Mouse (Mus musculus) forebrain, embryonic 11.5 days (tissue): ENCODE results near the gene Gm1330. TPM values are rescaled to one million over a fixed set of nuclear protein-coding genes. Genes with fewer than 3 reads are reported as not detected.
"Not testable (repeated sequence)": the region's sequence is repeated elsewhere in the genome, so short reads cannot be mapped to it uniquely, and the experiment has no call there.

Source experiments
- ATAC-seq: fragments of 200-750 bp; cut with Nextera tagmentation; replicated peaks from 2 replicates; pipeline ENCODE4 v1.8.0; 2017; ENCODE audit warnings: moderate TSS enrichment; ENCODE audit not compliant: low FRiP score
- DNase-seq: peaks from one replicate; pipeline ENCODE4 v3.0.0-alpha.2; 2017; ENCODE audit warnings: low spot score
- H3K27ac ChIP-seq: fragments of 300-500 bp; sonication (generic); 2 replicates; pipeline ENCODE4 v1.5.1; 2014; ENCODE audit warnings: low read depth, low read length
- H3K27me3 ChIP-seq: fragments of 300-500 bp; sonication (generic); 2 replicates; pipeline ENCODE4 v1.6.1; 2014; ENCODE audit warnings: mild to moderate bottlenecking, low read length, mixed read lengths; ENCODE audit not compliant: control insufficient read depth, insufficient read depth
- H3K36me3 ChIP-seq: fragments of 300-500 bp; sonication (generic); 2 replicates; pipeline ENCODE4 v1.6.1; 2014; ENCODE audit warnings: mild to moderate bottlenecking, low read length, moderate library complexity, mixed read lengths; ENCODE audit not compliant: control insufficient read depth, insufficient read depth
- H3K4me1 ChIP-seq: fragments of 300-500 bp; sonication (generic); replicated peaks from 2 replicates; pipeline ENCODE4 v1.6.1; 2014; ENCODE audit warnings: low read length, mixed read lengths; ENCODE audit not compliant: control insufficient read depth, insufficient read depth
- H3K4me2 ChIP-seq: fragments of 300-500 bp; sonication (generic); 2 replicates; pipeline ENCODE4 v1.6.1; 2014; ENCODE audit warnings: low read depth, mild to moderate bottlenecking, low read length, moderate library complexity, mixed read lengths; ENCODE audit not compliant: severe bottlenecking
- H3K4me3 ChIP-seq: fragments of 300-500 bp; sonication (generic); 2 replicates; pipeline ENCODE4 v1.5.1; 2014; ENCODE audit warnings: low read depth, low read length
- H3K9ac ChIP-seq: fragments of 300-500 bp; sonication (generic); 2 replicates; pipeline ENCODE4 v1.6.1; 2014; ENCODE audit warnings: low read length
- H3K9me3 ChIP-seq: fragments of 300-500 bp; sonication (generic); 2 replicates; pipeline ENCODE4 v1.6.1; 2016; ENCODE audit warnings: low read length, mixed read lengths; ENCODE audit not compliant: control insufficient read depth
- WGBS: fragments of 180-500 bp; shearing (Covaris S2); extraction: QIAGEN DNeasy Blood & Tissue Kit; methylation state at CpG from one replicate; pipeline ENCODE4 v1.1.7; 2014; 5-methylcytosine and 5-hydroxymethylcytosine counted together
- polyA plus RNA-seq: library from polyadenylated mRNA; unstranded; fragments of >200 nt; fragmentation: Nextera tagmentation; extraction: Ambion mirVana; gene quantifications from 2 replicates; pipeline ENCODE4 v1.2.1, GENCODE M21; 2014

Gene Gm1330
- polyA plus RNA-seq: not detected in 2 replicates

DNA sequence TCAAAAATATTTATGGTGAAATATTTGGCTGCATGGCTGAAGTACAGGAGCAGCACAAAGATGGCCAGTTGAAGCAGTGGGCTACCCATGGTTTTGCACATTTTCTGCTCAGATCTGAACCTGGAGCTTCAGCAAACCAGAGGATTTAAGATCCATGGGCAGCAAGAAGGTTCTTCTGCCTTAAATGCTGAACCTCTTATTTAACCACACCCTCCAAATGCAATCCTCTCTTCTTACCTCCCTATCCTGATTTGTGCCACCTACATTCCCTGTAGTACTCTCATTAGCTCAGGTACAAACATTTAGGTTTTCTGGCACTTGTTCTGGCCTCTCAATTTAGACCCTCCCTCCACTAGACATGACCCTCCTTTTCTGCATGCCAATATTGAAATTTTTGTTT lies at the start of gene Gm1330:
Gene Gm1330, minus strand, starts transcription at position 101 of the 400 bp plus-strand sequence.
- no peaks in the 10 kb centered on the region for H3K9me3 ChIP-seq
- no peak within 1 kb of the TSS for H3K4me3 ChIP-seq
- no peak for ATAC-seq
- no peak within 1 kb of the TSS for H3K9ac ChIP-seq
- no peak within 1 kb of the TSS for H3K27ac ChIP-seq
- H3K4me1 ChIP-seq: no peaks in the 10 kb centered on the region
- no peak for DNase-seq
- H3K4me2 ChIP-seq: no peak within 1 kb of the TSS
- H3K27me3 ChIP-seq: no peaks in the 10 kb centered on the region
- no peaks in the 10 kb centered on the region for H3K36me3 ChIP-seq

DNA sequence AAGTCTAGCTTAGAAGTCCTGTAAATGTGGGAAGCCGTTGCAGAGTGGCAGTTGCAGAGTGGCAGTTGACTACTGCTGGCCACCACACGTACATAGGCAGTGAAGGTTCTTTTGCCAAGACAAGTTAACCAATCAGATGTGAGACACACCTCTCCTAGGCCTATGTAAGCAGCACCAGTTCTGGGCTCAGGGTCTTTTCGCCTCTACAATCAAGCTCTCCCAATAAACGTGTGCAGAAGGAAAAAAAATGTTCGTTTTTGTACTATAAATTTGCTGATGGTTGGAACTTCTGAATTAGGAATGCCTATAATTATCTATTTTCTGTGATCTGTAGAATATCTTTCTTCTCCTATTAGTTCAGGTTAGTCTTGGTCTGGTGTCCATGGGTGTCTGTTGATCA lies 14.1 kb upstream of the Gm1330 start, which contains the start of gene Gm10750:
Gene Gm10750, minus strand, starts transcription at position 101 of the 400 bp plus-strand sequence.
- H3K9me3 ChIP-seq, ATAC-seq, H3K4me1 ChIP-seq, H3K27me3 ChIP-seq, DNase-seq, H3K4me3 ChIP-seq, H3K27ac ChIP-seq, H3K9ac ChIP-seq, H3K4me2 ChIP-seq, H3K36me3 ChIP-seq: not testable (repeated sequence)
- 86% methylated on average over 5 of the region's 5 CpGs for WGBS

DNA sequence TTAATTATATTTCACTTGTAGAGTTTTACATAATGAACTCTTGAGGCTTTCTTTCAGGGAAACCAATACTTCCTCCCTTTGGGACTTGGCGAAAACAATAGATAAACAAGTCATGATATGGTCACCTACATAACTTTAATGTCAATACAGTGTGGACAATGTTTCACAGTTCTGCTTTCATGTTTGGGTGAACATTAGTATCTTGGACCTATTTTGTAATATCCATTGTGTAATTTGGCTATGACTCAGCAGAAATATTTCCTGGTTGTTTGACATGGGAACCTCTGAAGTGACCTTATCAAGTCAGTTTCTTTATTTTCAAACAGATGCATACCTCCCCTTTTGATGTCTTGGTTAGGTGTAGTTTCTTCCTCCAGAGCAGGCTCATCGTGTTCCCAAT lies 1.8 kb upstream of the Gm1330 start:
- no peak overlapping the region for H3K4me3 ChIP-seq
- H3K4me1 ChIP-seq: no peaks in the 10 kb centered on the region
- no peaks in the 10 kb centered on the region for H3K36me3 ChIP-seq
- no peak overlapping the region for H3K9ac ChIP-seq
- no peaks in the 10 kb centered on the region for H3K27me3 ChIP-seq
- H3K4me2 ChIP-seq: no peak overlapping the region
- no peak overlapping the region for H3K27ac ChIP-seq
- 82% methylated on average over 2 of the region's 2 CpGs for WGBS
- ATAC-seq (no peak), DNase-seq (no peak)
- H3K9me3 ChIP-seq: no peaks in the 10 kb centered on the region

DNA sequence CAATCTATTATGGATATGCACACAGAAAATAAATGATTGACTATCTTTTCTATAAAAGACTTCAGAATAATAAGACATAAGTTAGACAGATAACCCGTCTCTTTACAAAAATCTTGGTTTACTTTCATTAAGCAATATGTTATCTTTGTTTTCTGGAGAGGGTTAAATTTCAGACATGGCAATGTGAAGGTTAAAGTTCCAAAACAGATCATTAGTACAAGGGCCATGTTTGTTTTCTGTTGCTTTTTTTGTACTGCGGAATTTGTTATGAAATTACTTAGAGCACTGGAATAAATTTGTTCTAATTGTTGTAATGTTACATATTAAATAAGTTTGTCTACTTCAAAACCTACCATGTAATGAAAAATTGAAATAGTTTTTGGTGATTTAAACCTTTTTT lies 7.9 kb downstream of the Gm1330 start:
- DNase-seq: no peak
- H3K4me2 ChIP-seq: no peak overlapping the region
- H3K9me3 ChIP-seq: no peaks in the 10 kb centered on the region
- no peaks in the 10 kb centered on the region for H3K4me1 ChIP-seq
- no peak for ATAC-seq
- no peaks in the 10 kb centered on the region for H3K27me3 ChIP-seq
- no peak overlapping the region for H3K9ac ChIP-seq
- H3K27ac ChIP-seq: no peak overlapping the region
- H3K4me3 ChIP-seq: no peak overlapping the region
- 91% methylated on average over 2 of the region's 2 CpGs for WGBS
- H3K36me3 ChIP-seq: no peaks in the 10 kb centered on the region

Other genes starting within 250 kb of the Gm1330 start
- gene Cst11, start 231.8 kb downstream of the Gm1330 start, polyA plus RNA-seq: not detected in 2 replicates
- gene 8030411F24Rik, start 221.2 kb downstream of the Gm1330 start, polyA plus RNA-seq: not detected in 2 replicates
- gene Cst12, start 213.9 kb downstream of the Gm1330 start, polyA plus RNA-seq: not detected in 2 replicates
- gene Cst8, start 204.5 kb downstream of the Gm1330 start, polyA plus RNA-seq: not detected in 2 replicates
- not detected in 2 replicates for gene Cst13, start 183.2 kb downstream of the Gm1330 start, polyA plus RNA-seq
- not detected in 2 replicates for gene Cst9, start 168.1 kb downstream of the Gm1330 start, polyA plus RNA-seq
- not detected in 2 replicates for gene 9230104L09Rik, start 138.2 kb downstream of the Gm1330 start, polyA plus RNA-seq
- 300 and 319 TPM in 2 replicates for gene Cst3, start 127.6 kb downstream of the Gm1330 start, polyA plus RNA-seq
- not detected in 2 replicates for gene Gm10750, start 14.0 kb upstream of the Gm1330 start, polyA plus RNA-seq